Mouse (Mus musculus) hindbrain, embryonic 13.5 days (tissue): ENCODE results near the gene Unc93b1. TPM values are rescaled to one million over a fixed set of nuclear protein-coding genes. Genes with fewer than 3 reads are reported as not detected.

ENCODE experiments used
- ATAC-seq: fragments of 200-750 bp; cut with Nextera tagmentation; 2 replicates; pipeline ENCODE4 v1.8.0; 2017; ENCODE audit warnings: moderate TSS enrichment; ENCODE audit not compliant: low FRiP score
- H3K27ac ChIP-seq: fragments of 300-500 bp; sonication (generic); 2 replicates; pipeline ENCODE4 v1.5.1; 2015; ENCODE audit warnings: inconsistent platforms, mild to moderate bottlenecking, moderate library complexity
- H3K27me3 ChIP-seq: fragments of 300-500 bp; sonication (generic); 2 replicates; pipeline ENCODE4 v1.6.1; 2015; ENCODE audit warnings: mild to moderate bottlenecking, inconsistent platforms
- H3K36me3 ChIP-seq: fragments of 300-500 bp; sonication (generic); 2 replicates; pipeline ENCODE4 v1.6.1; 2015; ENCODE audit warnings: mild to moderate bottlenecking, inconsistent platforms
- H3K4me1 ChIP-seq: fragments of 300-500 bp; sonication (generic); replicated peaks from 2 replicates; pipeline ENCODE4 v1.6.1; 2015; ENCODE audit warnings: inconsistent platforms
- H3K4me2 ChIP-seq: fragments of 300-500 bp; sonication (generic); 2 replicates; pipeline ENCODE4 v1.6.1; 2015; ENCODE audit warnings: inconsistent platforms, mild to moderate bottlenecking, moderate library complexity
- H3K4me3 ChIP-seq: fragments of 300-500 bp; sonication (generic); 2 replicates; pipeline ENCODE4 v1.5.1; 2015; ENCODE audit warnings: mild to moderate bottlenecking, inconsistent platforms
- H3K9ac ChIP-seq: fragments of 300-500 bp; sonication (generic); 2 replicates; pipeline ENCODE4 v1.6.1; 2015; ENCODE audit warnings: mild to moderate bottlenecking, inconsistent platforms
- H3K9me3 ChIP-seq: fragments of 300-500 bp; sonication (generic); 2 replicates; pipeline ENCODE4 v1.6.1; 2016; ENCODE audit warnings: inconsistent platforms
- WGBS: fragments of 180-500 bp; shearing (Covaris S2); methylation state at CpG from one replicate; pipeline ENCODE4 v1.1.7; 2015; 5-methylcytosine and 5-hydroxymethylcytosine counted together
- polyA plus RNA-seq: library from polyadenylated mRNA; unstranded; fragments of >200 nt; fragmentation: Nextera tagmentation; extraction: Ambion mirVana; gene quantifications from 2 replicates; pipeline ENCODE4 v1.2.1, GENCODE M21; 2015

Unc93b1 gene
- polyA plus RNA-seq, 1 experiment from 2014 or later, result 13.2 TPM

- ATAC-seq, result no peak
- Histone ChIP-seq H3K36me3 (peaks cover 21% of the 10 kb centered on the region), H3K27ac (no peak overlapping the region), H3K9me3 (no peaks in the 10 kb centered on the region), H3K4me1 (peaks cover 31% of the 10 kb centered on the region), H3K27me3 (peaks cover 21% of the 10 kb centered on the region; the same call in 1 of the 2 replicates), H3K4me2 (peak overlapping the region; percentile 63; the same call in 1 of the 2 replicates), H3K4me3 (no peak overlapping the region), H3K9ac (no peak overlapping the region)
- WGBS, result 68% methylated on average over 10 of the region's 10 CpGs
Observed at GRCm38 (mm10) chr19:3904363-3904675, 30.7 kb upstream of the Unc93b1 start.

GRCm38 (mm10) chr19:3905261-3905969 lies 29.6 kb upstream of the Unc93b1 start:
- Histone ChIP-seq H3K27me3 (peaks cover 21% of the 10 kb centered on the region; the same call in 1 of the 2 replicates), H3K9ac (no peak overlapping the region; the same call in none of the 2 replicates), H3K4me2 (peak overlapping the region; percentile 63), H3K4me3 (no peak overlapping the region), H3K4me1 (peaks cover 31% of the 10 kb centered on the region), H3K27ac (no peak overlapping the region), H3K36me3 (peaks cover 32% of the 10 kb centered on the region), H3K9me3 (no peaks in the 10 kb centered on the region)
- WGBS, result 56% methylated on average over 6 of the region's 6 CpGs
- ATAC-seq, result no peak

- ATAC-seq, result 0 out of 2 replicates have a peak, but pooled peaks have one; percentile 1
- WGBS, result 51% methylated on average over 10 of the region's 10 CpGs
Observed at GRCm38 (mm10) chr19:3906326-3906725, 28.7 kb upstream of the Unc93b1 start.

GRCm38 (mm10) chr19:3906795-3907786 lies 27.9 kb upstream of the Unc93b1 start, which contains the start of gene Tcirg1:
Gene Tcirg1, minus strand, starts transcription at chr19:3907133.
- ATAC-seq, result peak; percentile 50
- Histone ChIP-seq H3K4me3 (peak within 1 kb of the TSS; percentile 42), H3K4me2 (peak within 1 kb of the TSS; percentile 63), H3K27ac (no peak within 1 kb of the TSS), H3K4me1 (peaks cover 44% of the 10 kb centered on the region), H3K27me3 (peaks cover 21% of the 10 kb centered on the region; the same call in 1 of the 2 replicates), H3K9me3 (no peaks in the 10 kb centered on the region), H3K36me3 (peaks cover 39% of the 10 kb centered on the region), H3K9ac (peak within 1 kb of the TSS; percentile 70)
- WGBS, result 8% methylated on average over 36 of the region's 36 CpGs

More at GRCm38 (mm10) chr19:3906326-3906725, 28.7 kb upstream of the Unc93b1 start:
- H3K9me3 ChIP-seq, result no peaks in the 10 kb centered on the region
- H3K27ac ChIP-seq, result no peak overlapping the region
- H3K4me3 ChIP-seq, result peak overlapping the region; percentile 42
- peak overlapping the region; percentile 70 for H3K9ac ChIP-seq
- H3K4me1 ChIP-seq, result peaks cover 36% of the 10 kb centered on the region
- peak overlapping the region; percentile 63 for H3K4me2 ChIP-seq
- peaks cover 21% of the 10 kb centered on the region; the same call in 1 of the 2 replicates for H3K27me3 ChIP-seq
- peaks cover 39% of the 10 kb centered on the region for H3K36me3 ChIP-seq

GRCm38 (mm10) chr19:3907876-3908660 lies 26.9 kb upstream of the Unc93b1 start:
- H3K27ac ChIP-seq, result no peak overlapping the region
- WGBS, result 87% methylated on average over 8 of the region's 8 CpGs
- H3K9ac ChIP-seq, result no peak overlapping the region
- H3K36me3 ChIP-seq, result peaks cover 37% of the 10 kb centered on the region
- peak overlapping the region; percentile 63; the same call in 1 of the 2 replicates for H3K4me2 ChIP-seq
- no peaks in the 10 kb centered on the region for H3K9me3 ChIP-seq
- ATAC-seq, result no peak
- H3K27me3 ChIP-seq, result peaks cover 21% of the 10 kb centered on the region; the same call in 1 of the 2 replicates
- peak overlapping the region; percentile 42; the same call in 1 of the 2 replicates for H3K4me3 ChIP-seq
- peaks cover 45% of the 10 kb centered on the region for H3K4me1 ChIP-seq

GRCm38 (mm10) chr19:3910206-3910605 lies 24.8 kb upstream of the Unc93b1 start:
- Histone ChIP-seq H3K9ac (0 out of 2 replicates have a peak overlapping the region, but pooled peaks have one; percentile 8), H3K4me2 (no peak overlapping the region), H3K4me1 (peaks cover 51% of the 10 kb centered on the region), H3K27ac (no peak overlapping the region), H3K4me3 (no peak overlapping the region), H3K36me3 (peaks cover 35% of the 10 kb centered on the region), H3K9me3 (no peaks in the 10 kb centered on the region), H3K27me3 (peaks cover 18% of the 10 kb centered on the region; the same call in 1 of the 2 replicates)
- no peak for ATAC-seq
- 83% methylated on average over 5 of the region's 5 CpGs for WGBS

- 0 out of 2 replicates have a peak, but pooled peaks cover under 1% of the 10 kb centered on the region for H3K27me3 ChIP-seq
- ATAC-seq, result peak; percentile 97
- H3K9ac ChIP-seq, result peak within 1 kb of the TSS; percentile 70
- H3K4me3 ChIP-seq, result peak within 1 kb of the TSS; percentile 55
- WGBS, result under 1% methylated on average over 43 of the region's 43 CpGs
- H3K4me2 ChIP-seq, result peak within 1 kb of the TSS; percentile 76
- peaks cover 29% of the 10 kb centered on the region for H3K4me1 ChIP-seq
- H3K36me3 ChIP-seq, result peaks cover 35% of the 10 kb centered on the region
- H3K27ac ChIP-seq, result peak within 1 kb of the TSS; percentile 88
- H3K9me3 ChIP-seq, result no peaks in the 10 kb centered on the region
Observed at GRCm38 (mm10) chr19:3912337-3913204, 22.4 kb upstream of the Unc93b1 start, which contains the start of gene Ndufs8. Gene Ndufs8, minus strand, starts transcription at chr19:3912774.

GRCm38 (mm10) chr19:3913692-3914091 lies 21.3 kb upstream of the Unc93b1 start:
- H3K4me1 ChIP-seq, result peaks cover 28% of the 10 kb centered on the region
- peak overlapping the region; percentile 55 for H3K4me3 ChIP-seq
- no peaks in the 10 kb centered on the region for H3K27me3 ChIP-seq
- H3K36me3 ChIP-seq, result peaks cover 25% of the 10 kb centered on the region
- peak overlapping the region; percentile 66 for H3K9ac ChIP-seq
- H3K4me2 ChIP-seq, result peak overlapping the region; percentile 76
- 0 out of 2 replicates have a peak overlapping the region, but pooled peaks have one; percentile 75 for H3K27ac ChIP-seq
- WGBS, result 87% methylated on average over 8 of the region's 8 CpGs
- no peaks in the 10 kb centered on the region for H3K9me3 ChIP-seq
- ATAC-seq, result no peak

GRCm38 (mm10) chr19:3914535-3914934 lies 20.5 kb upstream of the Unc93b1 start:
- Histone ChIP-seq H3K4me2 (no peak overlapping the region), H3K27me3 (no peaks in the 10 kb centered on the region), H3K9me3 (no peaks in the 10 kb centered on the region), H3K4me1 (peaks cover 28% of the 10 kb centered on the region), H3K36me3 (peaks cover 16% of the 10 kb centered on the region), H3K27ac (no peak overlapping the region), H3K4me3 (no peak overlapping the region), H3K9ac (no peak overlapping the region)
- 97% methylated on average over 5 of the region's 5 CpGs for WGBS
- ATAC-seq, result no peak

- Histone ChIP-seq H3K4me3 (no peak overlapping the region), H3K4me1 (peaks cover 18% of the 10 kb centered on the region), H3K36me3 (no peaks in the 10 kb centered on the region), H3K4me2 (no peak overlapping the region), H3K27me3 (no peaks in the 10 kb centered on the region), H3K9ac (0 out of 2 replicates have a peak overlapping the region, but pooled peaks have one; percentile 11), H3K27ac (no peak overlapping the region), H3K9me3 (no peaks in the 10 kb centered on the region)
- WGBS, result 84% methylated on average over 11 of the region's 11 CpGs
- no peak for ATAC-seq
Observed at GRCm38 (mm10) chr19:3916727-3917126, 18.3 kb upstream of the Unc93b1 start.
